Mouse (Mus musculus) embryonic facial prominence, embryonic 13.5 days (tissue): ENCODE results near the gene Il22ra1. TPM values are rescaled to one million over a fixed set of nuclear protein-coding genes. Genes with fewer than 3 reads are reported as not detected.
A peak's percentile ranks its signal among the peaks of the same experiment; 100 is the strongest.

Experiments
- ATAC-seq: fragments of 200-750 bp; cut with Nextera tagmentation; 2 replicates; pipeline ENCODE4 v1.8.0; 2017; ENCODE audit warnings: low read depth; ENCODE audit not compliant: insufficient number of reproducible peaks, insufficient read depth, low FRiP score, low TSS enrichment
- H3K27ac ChIP-seq: fragments of 300-500 bp; sonication (generic); 2 replicates; pipeline ENCODE4 v1.5.1; 2015; ENCODE audit warnings: moderate library complexity, mild to moderate bottlenecking, inconsistent platforms
- H3K27me3 ChIP-seq: fragments of 300-500 bp; sonication (generic); 2 replicates; pipeline ENCODE4 v1.6.1; 2015; ENCODE audit warnings: mild to moderate bottlenecking, inconsistent platforms
- H3K36me3 ChIP-seq: fragments of 300-500 bp; sonication (generic); 2 replicates; pipeline ENCODE4 v1.6.1; 2015; ENCODE audit warnings: mild to moderate bottlenecking, inconsistent platforms
- H3K4me1 ChIP-seq: fragments of 300-500 bp; sonication (generic); 2 replicates; pipeline ENCODE4 v1.6.1; 2015; ENCODE audit warnings: inconsistent platforms
- H3K4me2 ChIP-seq: fragments of 300-500 bp; sonication (generic); 2 replicates; pipeline ENCODE4 v1.6.1; 2015; ENCODE audit warnings: moderate library complexity, mild to moderate bottlenecking, inconsistent platforms
- H3K4me3 ChIP-seq: fragments of 300-500 bp; sonication (generic); 2 replicates; pipeline ENCODE4 v1.5.1; 2015; ENCODE audit warnings: mild to moderate bottlenecking, inconsistent platforms
- H3K9ac ChIP-seq: fragments of 300-500 bp; sonication (generic); 2 replicates; pipeline ENCODE4 v1.6.1; 2015; ENCODE audit warnings: mild to moderate bottlenecking, inconsistent platforms
- H3K9me3 ChIP-seq: fragments of 300-500 bp; sonication (generic); 2 replicates; pipeline ENCODE4 v1.6.1; 2016; ENCODE audit warnings: inconsistent platforms
- WGBS: fragments of 180-500 bp; shearing (Covaris S2); methylation state at CpG from one replicate; pipeline ENCODE4 v1.1.7; 2015; ENCODE audit warnings: mixed read lengths; 5-methylcytosine and 5-hydroxymethylcytosine counted together
- polyA plus RNA-seq: library from polyadenylated mRNA; unstranded; fragments of >200 nt; fragmentation: Nextera tagmentation; extraction: Ambion mirVana; gene quantifications from 2 replicates; pipeline ENCODE4 v1.2.1, GENCODE M21; 2015

The Il22ra1 gene
- polyA plus RNA-seq, 1 experiment from 2014 or later = 0.18 TPM

DNA sequence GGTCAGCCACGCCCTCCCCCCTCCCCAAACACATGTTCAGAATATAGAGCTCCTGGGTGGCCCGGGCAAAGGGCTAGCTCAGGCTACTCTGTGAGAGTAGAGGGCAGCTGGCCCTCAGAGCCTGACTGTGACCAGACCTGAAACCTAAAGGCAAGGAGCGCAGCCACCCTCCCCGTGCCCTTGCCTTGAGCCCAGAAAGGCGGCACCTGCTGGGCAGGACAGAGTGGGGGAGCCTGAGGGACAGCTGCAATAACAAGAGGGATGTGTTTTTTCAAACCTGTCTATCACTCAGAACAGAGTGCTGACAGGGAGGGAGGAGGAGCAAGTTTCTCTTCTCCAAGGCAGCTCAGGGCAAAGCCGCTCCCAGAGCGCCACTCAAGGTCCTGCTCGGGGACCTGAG lies 46.5 kb downstream of the Il22ra1 start:
- WGBS = 58% methylated on average over 8 of the region's 8 CpGs
- no peak overlapping the region for H3K4me2 ChIP-seq
- ATAC-seq = no peak
- H3K9ac ChIP-seq = no peak overlapping the region
- no peak overlapping the region for H3K4me3 ChIP-seq
- no peaks in the 10 kb centered on the region for H3K27me3 ChIP-seq
- no peaks in the 10 kb centered on the region for H3K9me3 ChIP-seq
- no peak overlapping the region for H3K27ac ChIP-seq
- 0 out of 2 replicates have a peak, but pooled peaks cover 2% of the 10 kb centered on the region for H3K4me1 ChIP-seq
- no peaks in the 10 kb centered on the region for H3K36me3 ChIP-seq

DNA sequence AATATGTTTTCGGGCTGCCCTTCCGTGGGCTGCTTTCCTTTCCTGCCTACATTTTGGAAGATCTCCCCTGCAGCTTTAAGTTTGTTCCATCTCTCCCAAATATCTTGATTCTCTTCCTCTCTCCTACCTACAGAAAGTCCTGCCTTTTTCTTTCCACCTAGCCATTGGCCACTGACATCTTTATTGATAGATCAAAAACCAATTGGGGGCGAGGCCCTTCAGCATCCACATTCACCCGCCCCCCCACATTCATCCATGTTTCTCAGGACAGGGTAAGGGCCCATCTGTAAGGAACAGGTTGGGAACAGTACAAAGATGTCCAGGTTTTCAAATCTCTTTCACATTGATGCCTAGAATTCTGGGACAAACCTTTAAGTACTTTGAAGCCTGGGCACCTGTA lies 48.9 kb downstream of the Il22ra1 start:
- no peak for ATAC-seq
- Histone ChIP-seq H3K9me3 (no peaks in the 10 kb centered on the region), H3K36me3 (no peaks in the 10 kb centered on the region), H3K4me2 (no peak overlapping the region), H3K27me3 (no peaks in the 10 kb centered on the region), H3K4me3 (no peak overlapping the region), H3K9ac (no peak overlapping the region), H3K27ac (no peak overlapping the region), H3K4me1 (peaks cover 15% of the 10 kb centered on the region; the same call in 1 of the 2 replicates)
- 89% methylated on average over 4 of the region's 4 CpGs for WGBS

DNA sequence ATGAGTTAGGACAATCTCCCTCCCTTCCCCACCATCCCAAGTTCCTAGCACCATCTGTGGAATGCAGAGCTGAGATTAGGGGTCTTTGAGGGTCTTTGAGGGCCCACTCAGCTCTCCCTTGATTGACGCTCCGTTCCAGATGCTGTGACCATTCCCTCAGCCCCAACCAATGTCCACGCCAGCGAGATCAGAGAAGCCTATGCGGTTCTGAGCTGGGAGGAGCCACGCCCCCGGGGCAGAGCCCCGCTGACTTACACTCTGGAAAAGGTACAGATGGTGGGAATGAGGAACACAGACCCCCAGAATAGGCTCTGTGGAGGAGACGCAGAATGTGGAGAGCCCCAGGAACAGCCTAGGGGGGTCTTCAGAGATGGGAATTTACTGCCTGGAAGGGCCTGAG lies 51.7 kb downstream of the Il22ra1 start:
- peaks cover 15% of the 10 kb centered on the region; the same call in 1 of the 2 replicates for H3K4me1 ChIP-seq
- no peaks in the 10 kb centered on the region for H3K9me3 ChIP-seq
- no peak for ATAC-seq
- H3K27ac ChIP-seq = no peak overlapping the region
- no peaks in the 10 kb centered on the region for H3K36me3 ChIP-seq
- H3K27me3 ChIP-seq = no peaks in the 10 kb centered on the region
- no peak overlapping the region for H3K4me2 ChIP-seq
- no peak overlapping the region for H3K4me3 ChIP-seq
- H3K9ac ChIP-seq = no peak overlapping the region
- 61% methylated on average over 9 of the region's 9 CpGs for WGBS

DNA sequence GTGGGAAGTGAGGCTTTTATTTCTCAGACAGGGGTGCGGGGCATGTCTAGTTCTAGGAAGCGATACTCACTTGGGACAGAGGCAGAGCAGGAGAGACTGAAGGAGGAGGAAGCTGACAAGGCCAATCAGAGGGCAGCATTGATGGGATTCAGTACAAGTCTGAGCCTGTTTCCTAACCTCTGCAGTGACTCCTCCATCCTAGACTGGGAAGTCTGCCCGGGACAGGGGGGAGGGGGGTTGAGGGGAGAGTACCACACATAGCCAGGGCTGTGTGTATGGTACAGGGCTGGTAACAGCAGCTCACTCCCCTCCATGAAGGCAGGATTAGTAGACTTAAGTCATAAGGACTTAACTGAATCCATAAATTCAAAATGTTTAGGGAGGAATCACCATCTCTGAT lies 52.3 kb downstream of the Il22ra1 start:
- no peak overlapping the region for H3K4me3 ChIP-seq
- ATAC-seq = peak; percentile 63; the same call in 1 of the 2 replicates
- 54% methylated on average over 3 of the region's 3 CpGs for WGBS
- H3K36me3 ChIP-seq = no peaks in the 10 kb centered on the region
- H3K27ac ChIP-seq = no peak overlapping the region
- no peaks in the 10 kb centered on the region for H3K27me3 ChIP-seq
- no peak overlapping the region for H3K9ac ChIP-seq
- H3K4me2 ChIP-seq = no peak overlapping the region
- H3K9me3 ChIP-seq = no peaks in the 10 kb centered on the region
- H3K4me1 ChIP-seq = peaks cover 15% of the 10 kb centered on the region; the same call in 1 of the 2 replicates

DNA sequence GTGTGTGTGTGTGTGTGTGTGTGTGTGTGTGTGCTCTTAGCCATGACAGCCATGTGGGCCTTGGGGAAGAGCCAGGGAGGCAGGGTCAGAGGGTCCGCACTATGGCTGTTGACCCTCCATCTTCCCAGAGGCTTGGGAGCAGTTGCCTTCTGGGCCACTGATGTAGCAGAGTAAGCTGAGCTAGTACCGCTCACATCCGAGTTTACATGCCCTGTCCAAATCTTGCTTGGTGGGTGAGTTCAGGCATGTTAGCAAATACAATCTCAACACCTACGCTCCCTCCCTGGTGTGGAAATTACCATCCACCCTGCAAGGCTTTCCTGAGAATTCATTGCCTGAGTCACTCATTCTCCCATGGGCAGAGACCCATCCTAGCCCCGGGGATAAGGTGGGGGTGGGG lies 53.3 kb downstream of the Il22ra1 start:
- Histone ChIP-seq H3K27ac (no peak overlapping the region), H3K9ac (no peak overlapping the region), H3K4me3 (no peak overlapping the region), H3K4me2 (no peak overlapping the region), H3K27me3 (no peaks in the 10 kb centered on the region), H3K9me3 (no peaks in the 10 kb centered on the region), H3K36me3 (no peaks in the 10 kb centered on the region), H3K4me1 (peaks cover 15% of the 10 kb centered on the region; the same call in 1 of the 2 replicates)
- no peak for ATAC-seq
- WGBS = 75% methylated on average over 5 of the region's 5 CpGs

DNA sequence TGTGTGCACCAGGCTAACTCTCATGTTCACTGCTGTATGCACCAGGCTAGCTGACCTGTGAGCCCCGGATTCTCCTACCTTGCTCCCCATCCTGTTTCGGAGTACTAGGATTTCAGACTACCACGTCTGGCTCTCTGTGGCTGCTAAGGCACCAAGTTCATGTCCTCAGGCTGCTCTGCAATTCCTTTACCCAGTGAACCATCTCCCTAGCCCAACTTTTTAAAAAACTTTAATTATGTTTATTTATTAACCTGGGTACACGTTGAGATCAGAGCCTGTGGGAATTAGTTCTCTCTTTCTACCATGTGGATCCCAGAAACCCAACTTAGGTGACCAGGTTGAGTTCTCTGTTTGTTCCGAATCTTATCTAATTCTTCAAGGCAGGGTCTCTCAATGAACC lies 58.6 kb downstream of the Il22ra1 start:
- no peaks in the 10 kb centered on the region for H3K27me3 ChIP-seq
- no peak overlapping the region for H3K27ac ChIP-seq
- WGBS = 72% methylated on average over 5 of the region's 5 CpGs
- H3K4me3 ChIP-seq = no peak overlapping the region
- no peak overlapping the region for H3K9ac ChIP-seq
- no peaks in the 10 kb centered on the region for H3K4me1 ChIP-seq
- no peaks in the 10 kb centered on the region for H3K36me3 ChIP-seq
- H3K4me2 ChIP-seq = no peak overlapping the region
- ATAC-seq = no peak
- no peaks in the 10 kb centered on the region for H3K9me3 ChIP-seq

DNA sequence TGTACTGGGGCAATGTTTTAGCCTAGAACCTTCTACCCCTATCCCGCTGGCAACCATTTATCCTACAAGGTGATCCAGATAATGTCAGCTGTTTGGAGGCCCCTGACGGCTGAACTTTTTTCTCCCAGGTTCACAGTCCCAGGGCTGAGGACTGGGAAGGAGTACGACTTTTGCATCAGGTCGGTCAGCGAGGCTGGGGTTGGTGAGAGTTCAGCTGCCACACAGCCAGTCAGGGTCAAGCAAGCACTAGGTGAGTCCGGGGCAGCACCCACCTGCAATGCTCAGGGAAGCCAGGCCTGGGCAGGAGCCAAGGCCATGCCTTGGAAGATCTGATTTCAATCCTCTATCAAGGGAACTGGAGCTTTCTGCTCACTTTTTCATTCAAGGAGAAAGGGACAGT lies 59.3 kb downstream of the Il22ra1 start:
- Histone ChIP-seq H3K4me3 (no peak overlapping the region), H3K4me2 (no peak overlapping the region), H3K9ac (no peak overlapping the region), H3K9me3 (no peaks in the 10 kb centered on the region), H3K4me1 (no peaks in the 10 kb centered on the region), H3K27me3 (no peaks in the 10 kb centered on the region), H3K36me3 (no peaks in the 10 kb centered on the region), H3K27ac (no peak overlapping the region)
- ATAC-seq = no peak
- 80% methylated on average over 6 of the region's 6 CpGs for WGBS

DNA sequence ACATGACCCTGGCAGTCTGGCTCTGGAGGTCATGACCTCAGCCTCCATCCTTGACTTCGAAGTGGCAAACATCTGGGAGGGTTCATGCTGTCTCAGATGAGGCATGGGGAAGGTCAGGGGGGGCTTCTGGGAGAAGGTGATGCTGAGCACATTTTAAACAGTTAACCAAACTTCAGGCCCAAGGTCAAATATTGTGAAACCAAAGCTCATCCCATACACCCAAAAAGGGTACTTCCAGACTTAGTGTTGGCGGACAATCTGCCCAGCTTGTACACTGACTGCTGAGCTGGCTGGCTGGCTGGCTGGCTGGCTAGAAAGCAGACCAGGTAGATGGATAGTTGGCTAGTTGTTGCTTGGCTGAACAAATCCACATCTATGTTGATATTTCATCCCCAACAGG lies 61.2 kb downstream of the Il22ra1 start:
- no peak overlapping the region for H3K27ac ChIP-seq
- H3K4me2 ChIP-seq = no peak overlapping the region
- no peak overlapping the region for H3K4me3 ChIP-seq
- ATAC-seq = no peak
- no peaks in the 10 kb centered on the region for H3K9me3 ChIP-seq
- H3K36me3 ChIP-seq = no peaks in the 10 kb centered on the region
- H3K4me1 ChIP-seq = no peaks in the 10 kb centered on the region
- no peak overlapping the region for H3K9ac ChIP-seq
- no peaks in the 10 kb centered on the region for H3K27me3 ChIP-seq
- WGBS = 54% methylated on average over 2 of the region's 2 CpGs

DNA sequence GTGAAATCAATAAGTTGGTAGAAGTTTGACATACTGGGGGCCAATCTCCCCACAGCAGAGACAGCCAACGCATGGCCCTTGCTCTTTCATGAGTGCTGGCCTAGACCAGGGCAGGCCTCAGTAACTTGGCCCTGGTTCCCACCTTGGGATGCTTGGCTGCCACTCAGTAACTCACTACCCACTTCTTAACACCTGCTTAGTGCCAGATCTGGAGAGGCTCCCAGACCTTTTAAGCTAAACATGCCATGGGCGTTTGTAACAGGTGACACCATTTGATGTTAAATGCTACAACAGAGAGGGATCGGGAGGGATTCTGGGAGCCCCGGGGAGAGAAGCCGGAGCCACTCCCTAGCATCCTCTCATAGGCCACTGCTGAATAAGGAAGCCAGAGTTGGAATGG lies 64.8 kb downstream of the Il22ra1 start:
- no peak overlapping the region for H3K4me2 ChIP-seq
- no peak overlapping the region for H3K4me3 ChIP-seq
- no peak overlapping the region for H3K9ac ChIP-seq
- H3K9me3 ChIP-seq = no peaks in the 10 kb centered on the region
- H3K27me3 ChIP-seq = no peaks in the 10 kb centered on the region
- ATAC-seq = no peak
- WGBS = 92% methylated on average over 5 of the region's 5 CpGs
- H3K4me1 ChIP-seq = peaks cover 1% of the 10 kb centered on the region
- no peak overlapping the region for H3K27ac ChIP-seq
- H3K36me3 ChIP-seq = no peaks in the 10 kb centered on the region

DNA sequence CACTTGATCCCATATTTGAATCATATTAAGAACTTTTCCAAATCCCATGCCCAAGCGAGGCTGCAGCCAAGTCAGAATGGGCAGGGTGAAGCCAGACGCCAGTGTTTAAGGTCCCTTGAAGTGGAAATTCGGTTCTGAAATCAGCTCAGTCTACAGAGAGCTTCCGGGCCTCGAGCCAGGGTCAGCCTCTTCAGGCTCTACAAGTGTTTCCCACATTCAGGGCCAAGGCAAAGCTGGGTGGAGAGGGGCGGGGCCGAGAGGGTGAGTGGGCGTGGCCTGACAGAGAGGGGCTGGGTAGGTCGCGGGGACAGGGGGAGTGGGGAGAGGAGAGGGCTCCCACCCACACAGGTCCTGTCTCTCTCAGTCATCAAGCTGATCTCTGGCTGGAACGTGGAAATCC lies 70.0 kb downstream of the Il22ra1 start:
- Histone ChIP-seq H3K4me3 (no peak overlapping the region), H3K4me1 (peaks cover 8% of the 10 kb centered on the region), H3K27ac (no peak overlapping the region), H3K27me3 (no peaks in the 10 kb centered on the region), H3K36me3 (no peaks in the 10 kb centered on the region), H3K9ac (peak overlapping the region; percentile 36; the same call in 1 of the 2 replicates), H3K4me2 (peak overlapping the region; percentile 28), H3K9me3 (no peaks in the 10 kb centered on the region)
- ATAC-seq = no peak
- WGBS = 30% methylated on average over 11 of the region's 11 CpGs

DNA sequence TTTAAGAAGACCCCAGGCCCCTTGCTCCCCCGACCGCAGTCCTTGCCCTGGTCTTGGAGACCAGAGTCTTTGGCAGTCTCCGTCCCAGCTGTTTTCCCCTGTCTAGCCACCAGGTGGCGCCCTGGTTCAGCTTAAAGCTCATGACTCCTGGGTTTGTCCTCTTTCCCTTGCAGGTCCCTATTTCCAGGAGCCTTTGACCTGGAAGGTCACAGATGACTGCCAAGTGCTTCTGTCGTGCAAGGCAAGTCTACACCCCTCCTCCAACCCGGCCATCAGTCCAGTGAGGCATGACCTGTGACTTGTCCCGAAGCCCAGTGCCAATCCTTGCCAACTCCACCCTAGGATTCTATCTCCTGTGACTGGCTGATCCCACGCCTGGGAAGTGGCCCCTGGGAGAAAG lies 73.6 kb downstream of the Il22ra1 start:
- Histone ChIP-seq H3K27me3 (no peaks in the 10 kb centered on the region), H3K9ac (no peak overlapping the region; the same call in 1 of the 2 replicates), H3K4me1 (peaks cover 8% of the 10 kb centered on the region), H3K27ac (no peak overlapping the region), H3K4me2 (no peak overlapping the region), H3K4me3 (no peak overlapping the region), H3K9me3 (no peaks in the 10 kb centered on the region), H3K36me3 (no peaks in the 10 kb centered on the region)
- no peak for ATAC-seq
- WGBS = 23% methylated on average over 8 of the region's 8 CpGs
